Mouse (Mus musculus): ENCODE measurements around the gene Tspan4.

The Tspan4 gene

GRCm38 (mm10) chr7:141506278-141506677, 31.2 kb downstream of the Tspan4 start:
- DNase-seq (ENCODE audit: low spot score in 2 of 2): no peak

GRCm38 (mm10) chr7:141508160-141508559, 33.1 kb downstream of the Tspan4 start:
- DNase-seq (ENCODE audit: low spot score in 2 of 2): no peak

- DNase-seq (ENCODE audit: low spot score in 2 of 2): no peak
These were observed 35.2 kb downstream of the Tspan4 start for GRCm38 (mm10) chr7:141510196-141510595.

- DNase-seq (ENCODE audit: low spot score in 2 of 2): no peak
These were observed 35.7 kb downstream of the Tspan4 start for GRCm38 (mm10) chr7:141510681-141511191.

DNA sequence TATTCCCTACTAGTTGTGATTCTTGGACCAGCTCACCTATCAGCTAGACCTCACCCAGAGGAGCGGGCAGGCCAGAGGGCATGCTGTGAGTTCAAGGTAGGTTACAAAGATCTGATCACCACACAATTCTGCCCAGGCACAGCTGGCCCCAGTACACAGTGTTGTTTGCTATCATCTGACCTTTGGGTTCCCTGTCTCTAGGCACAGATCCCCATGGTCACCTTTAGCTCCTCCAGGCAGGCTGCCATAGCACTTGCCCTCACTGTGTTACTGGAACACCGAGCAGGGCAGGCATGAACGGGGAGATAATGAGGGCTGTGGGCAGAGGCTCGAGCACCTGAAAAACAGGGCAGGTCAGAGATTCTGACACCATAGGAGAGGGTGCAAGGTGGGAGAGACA, 42.6 kb downstream of the Tspan4 start:
- no peak for DNase-seq (ENCODE audit: low spot score in 2 of 2)

- no peak for DNase-seq (ENCODE audit: low spot score in 2 of 2)
These were observed 43.3 kb downstream of the Tspan4 start for GRCm38 (mm10) chr7:141518296-141518695.

DNA sequence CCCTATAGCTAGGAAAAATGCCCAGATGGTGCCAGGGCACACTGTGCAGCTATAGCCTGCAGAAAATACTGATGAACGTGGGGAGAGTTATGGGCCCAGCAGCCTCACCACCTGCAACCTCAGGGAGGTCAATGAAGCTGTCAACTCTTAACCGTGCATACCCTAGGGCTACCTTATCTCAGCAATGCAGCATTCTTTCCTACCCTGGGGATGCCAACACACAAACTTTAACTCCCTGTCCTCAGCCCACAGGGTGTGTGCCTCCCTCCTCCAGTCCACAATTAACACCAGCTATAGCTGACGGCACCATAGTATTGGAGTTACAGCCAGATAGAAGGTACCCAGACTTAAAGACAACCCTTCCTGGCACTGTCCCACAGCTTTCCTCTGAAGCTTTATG, 43.9 kb downstream of the Tspan4 start:
- DNase-seq (ENCODE audit: low spot score in 2 of 2): no peak

DNA sequence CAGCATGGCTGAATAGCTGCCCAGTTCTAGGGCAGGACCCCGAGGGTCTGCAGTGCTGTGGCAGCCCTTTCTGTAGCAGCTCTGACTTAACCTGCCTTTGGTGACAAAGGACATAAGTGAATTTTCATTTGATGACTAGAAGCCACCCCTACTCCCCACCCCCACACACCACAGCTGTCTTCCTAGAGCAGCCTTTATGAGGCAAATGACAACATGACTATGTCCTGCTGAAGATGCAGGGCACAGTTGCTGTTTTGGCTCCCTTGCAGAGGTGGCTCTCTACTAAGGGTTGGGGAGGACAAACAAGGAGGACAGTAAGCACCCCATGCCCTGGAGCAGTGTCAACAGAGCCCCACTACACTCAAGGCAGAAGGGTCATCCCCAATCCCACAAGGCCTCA, 44.8 kb downstream of the Tspan4 start:
- no peak for DNase-seq (ENCODE audit: low spot score in 2 of 2)

GRCm38 (mm10) chr7:141523007-141523406, 48.0 kb downstream of the Tspan4 start:
- no peak for DNase-seq (ENCODE audit: low spot score in 2 of 2)

- DNase-seq (ENCODE audit: low spot score in 2 of 2): no peak
These were observed 49.2 kb downstream of the Tspan4 start for GRCm38 (mm10) chr7:141524271-141524670.

GRCm38 (mm10) chr7:141524760-141525579, 49.9 kb downstream of the Tspan4 start:
- peak; percentile 50 to 79 for DNase-seq (ENCODE audit: low spot score in 2 of 2)

GRCm38 (mm10) chr7:141525580-141525925, 50.5 kb downstream of the Tspan4 start:
- DNase-seq (ENCODE audit: low spot score in 2 of 2): no peak

DNA sequence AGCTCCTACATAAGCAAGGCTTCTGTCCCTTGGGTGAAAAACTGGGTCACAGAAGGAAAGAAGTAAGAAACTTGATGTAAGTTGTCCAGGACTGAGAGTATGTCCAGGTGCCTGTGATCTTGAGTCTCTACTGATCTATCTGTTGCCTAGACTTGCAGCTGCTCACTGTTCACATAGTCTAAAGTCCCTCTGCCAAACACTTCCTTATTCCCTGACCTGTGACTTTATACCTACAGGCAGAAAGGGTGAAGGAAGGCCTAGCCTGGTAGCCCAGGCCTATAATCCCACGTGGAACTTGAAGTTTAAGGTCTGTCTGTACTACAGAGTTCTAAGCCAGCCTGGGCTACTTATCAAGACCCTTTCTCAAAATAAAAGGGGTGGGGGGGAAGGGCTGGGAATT, 60.5 kb downstream of the Tspan4 start:
- no peak for DNase-seq (ENCODE audit: low spot score in 2 of 2)

- DNase-seq (ENCODE audit: low spot score in 2 of 2): no peak
These were observed 64.0 kb downstream of the Tspan4 start for GRCm38 (mm10) chr7:141538852-141539555.

DNA sequence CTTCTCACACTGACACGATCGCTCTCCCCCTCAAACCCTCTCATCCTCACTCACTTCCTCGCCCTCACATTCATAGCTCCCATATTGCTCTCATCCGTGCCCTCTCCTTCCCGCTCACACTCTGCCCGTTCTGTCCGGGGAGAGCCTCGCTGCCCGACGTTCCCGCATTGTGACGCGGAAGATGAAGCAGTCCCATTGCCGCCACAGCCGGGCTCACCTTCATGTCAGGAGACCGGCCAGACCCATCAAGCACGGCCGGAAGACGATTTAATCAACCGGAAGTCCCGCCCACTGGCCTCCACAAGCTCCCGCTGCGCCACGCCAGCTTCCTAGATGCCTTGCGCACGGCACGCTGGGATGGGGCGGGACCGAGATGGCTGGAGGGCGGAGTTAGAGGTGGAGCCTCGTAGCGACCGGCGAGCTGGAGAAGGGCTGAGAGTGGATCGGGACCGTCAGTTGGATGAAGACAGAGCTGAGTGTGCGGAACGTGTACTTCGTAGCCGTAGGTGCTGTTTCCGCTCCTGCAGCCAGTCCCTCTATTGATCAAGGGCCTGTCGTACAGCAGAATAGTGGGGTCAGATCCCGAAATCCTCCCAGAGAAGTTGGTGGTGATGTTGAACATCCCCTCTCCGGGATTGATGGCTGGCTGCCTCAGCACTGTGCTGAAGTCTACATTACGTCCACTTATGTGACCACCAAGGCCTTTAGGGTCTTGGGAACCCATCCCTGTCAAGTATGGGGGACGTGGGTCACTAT, 64.7 kb downstream of the Tspan4 start, which contains the start of gene Chid1:
TSS of gene Chid1 (minus strand) at position 302 of the 756 bp plus-strand sequence.
- DNase-seq (ENCODE audit: low spot score in 2 of 2): peak; percentile 96

DNA sequence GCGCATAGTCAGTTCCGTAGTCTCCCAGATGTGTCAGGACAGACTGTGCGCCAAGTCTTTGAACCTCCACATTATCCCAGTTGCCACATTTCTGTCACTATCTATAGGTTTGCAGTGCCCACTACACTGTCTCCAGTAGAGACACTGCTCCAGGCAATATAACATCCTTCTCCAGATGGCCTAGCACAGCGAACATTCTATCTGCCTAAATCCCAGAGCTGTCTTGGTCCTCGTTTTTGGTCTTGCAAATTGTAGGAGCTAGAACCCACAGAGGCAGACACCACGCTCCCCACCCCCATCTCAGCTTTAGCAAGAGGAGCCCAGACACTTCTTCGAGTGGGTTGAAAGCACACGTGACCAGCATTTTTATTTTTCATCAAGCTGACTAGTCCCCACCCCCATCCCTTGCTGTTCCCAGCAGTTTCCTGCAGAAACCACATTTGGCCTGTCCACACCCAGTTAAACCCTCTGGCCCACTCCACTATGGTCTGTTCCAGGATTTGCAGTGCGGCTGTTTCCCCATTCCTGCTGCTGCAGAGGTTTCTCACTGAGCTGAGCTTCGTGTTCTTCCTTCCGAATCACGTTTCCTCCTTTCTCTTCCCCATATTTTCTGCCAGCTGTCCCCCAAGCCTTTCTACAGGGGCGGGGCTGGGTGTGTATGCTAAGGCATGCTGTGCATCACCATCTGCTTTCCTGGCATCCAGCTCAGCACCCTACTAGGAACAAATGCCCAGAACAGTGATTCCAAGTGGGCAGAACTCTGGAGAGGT, 65.5 kb downstream of the Tspan4 start:
- DNase-seq (ENCODE audit: low spot score in 2 of 2): peak in 1 of 2 experiments; percentile 5

GRCm38 (mm10) chr7:141541681-141542080, 66.6 kb downstream of the Tspan4 start:
- DNase-seq (ENCODE audit: low spot score in 2 of 2): no peak

DNA sequence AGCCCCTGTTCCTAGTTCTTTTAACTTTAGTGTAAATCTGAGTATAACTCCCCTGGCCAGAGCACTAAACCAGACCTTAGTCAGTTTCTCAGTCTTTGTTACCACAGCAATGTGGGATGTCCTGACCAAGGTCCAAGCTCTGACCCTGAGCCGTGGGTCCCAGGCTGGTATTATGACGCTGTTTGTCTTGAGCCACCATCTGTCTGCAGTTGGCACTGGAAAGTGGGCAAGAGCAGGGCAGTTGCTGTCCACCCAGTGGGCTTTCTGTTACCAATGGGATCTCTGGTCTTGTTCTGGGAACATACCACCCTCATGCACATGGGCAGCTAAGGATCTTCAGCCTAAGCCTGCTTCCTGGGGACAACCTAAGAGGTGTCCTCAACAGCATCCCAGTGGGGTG, 67.5 kb downstream of the Tspan4 start:
- no peak for DNase-seq (ENCODE audit: low spot score in 2 of 2)

Data from natural killer cell, adult 2 months (primary cell).